Mouse (Mus musculus) CH12.LX (cell line): Measurements from ENCODE around the gene Edil3. TPM values are rescaled to one million over a fixed set of nuclear protein-coding genes. Genes with fewer than 3 reads are reported as not detected.

Experiments
- DNase-seq: peaks from one replicate; pipeline ENCODE4 v3.0.0-alpha.2; 2013; ENCODE audit errors: extremely low read depth
- H3K27ac ChIP-seq: 2 replicates; pipeline ENCODE4 v1.5.1; 2012; ENCODE audit warnings: low read depth, mild to moderate bottlenecking, control low read depth, moderate library complexity; ENCODE audit not compliant: insufficient read depth
- H3K27me3 ChIP-seq: replicated peaks from 2 replicates; pipeline ENCODE3; 2012; ENCODE audit warnings: inconsistent platforms
- H3K36me3 ChIP-seq, 2 experiments: replicated peaks in 1 of 2; 2 replicates each; pipeline versions ENCODE3 to v1.6.1; 2012; ENCODE audit warnings: inconsistent platforms in 1 of 2, low read length in 1 of 2, mild to moderate bottlenecking in 1 of 2, mixed read lengths in 1 of 2, moderate library complexity in 1 of 2; ENCODE audit not compliant: control insufficient read depth in 1 of 2, insufficient read depth in 1 of 2
- H3K4me1 ChIP-seq, 2 experiments: 2 replicates each; pipeline ENCODE4 v1.6.1; 2012; ENCODE audit warnings: inconsistent platforms in 1 of 2, moderate library complexity in 1 of 2; ENCODE audit not compliant: insufficient read depth in 2 of 2, control insufficient read depth in 1 of 2
- H3K4me2 ChIP-seq: 2 replicates; pipeline ENCODE4 v1.6.1; 2012; ENCODE audit warnings: low read depth, mild to moderate bottlenecking, control low read depth; ENCODE audit not compliant: poor library complexity, insufficient read depth, severe bottlenecking
- H3K4me3 ChIP-seq, 3 experiments: fragments of 150-350 bp in 1 of 3; sonication (generic) in 1 of 3; replicated peaks in 1 of 3; 2 replicates each; pipeline versions ENCODE3 to v1.5.1; 2011 to 2012; ENCODE audit warnings: low read depth in 2 of 3, low read length in 2 of 3, mild to moderate bottlenecking in 2 of 3, moderate library complexity in 2 of 3, control low read depth in 1 of 3, improper control_type of control experiment in 1 of 3, inconsistent platforms in 1 of 3, mixed read lengths in 1 of 3; ENCODE audit not compliant: poor library complexity in 1 of 3
- H3K79me2 ChIP-seq: replicated peaks from 2 replicates; pipeline ENCODE4 v1.6.1; 2012; ENCODE audit warnings: mild to moderate bottlenecking, moderate library complexity; ENCODE audit not compliant: control insufficient read depth, poor library complexity, insufficient read depth, severe bottlenecking; ENCODE audit errors: extremely low read depth
- H3K9ac ChIP-seq: 2 replicates; pipeline ENCODE4 v1.6.1; 2012; ENCODE audit warnings: low read depth, mild to moderate bottlenecking, control low read depth, moderate library complexity; ENCODE audit not compliant: insufficient read depth
- H3K9me3 ChIP-seq: replicated peaks from 2 replicates; pipeline ENCODE3; 2012; ENCODE audit warnings: low read length, inconsistent platforms, mixed read lengths
- BHLHE40 ChIP-seq: IDR thresholded peaks from 2 replicates; pipeline ENCODE4 v1.6.1; 2011; ENCODE audit warnings: mild to moderate bottlenecking, low read depth, low read length, improper control_type of control experiment
- CHD1 ChIP-seq: IDR thresholded peaks from 2 replicates; pipeline ENCODE4 v1.6.1; 2012; ENCODE audit warnings: low read depth, low read length, improper control_type of control experiment, inconsistent platforms
- CHD2 ChIP-seq: IDR thresholded peaks from 2 replicates; pipeline ENCODE4 v1.6.1; 2011; ENCODE audit warnings: low read length, improper control_type of control experiment
- CTCF ChIP-seq, 2 experiments: IDR thresholded peaks in 1 of 2; conservative IDR thresholded peaks in 1 of 2; 2 replicates each; pipeline ENCODE4 v1.5.1; 2011 to 2012; ENCODE audit warnings: low read depth in 2 of 2, low read length in 2 of 2, improper control_type of control experiment in 1 of 2, inconsistent platforms in 1 of 2, mild to moderate bottlenecking in 1 of 2, moderate library complexity in 1 of 2
- ELF1 ChIP-seq: IDR thresholded peaks from 2 replicates; pipeline ENCODE4 v1.6.1; 2014; ENCODE audit warnings: low read depth, mild to moderate bottlenecking, inconsistent platforms, low read length, improper control_type of control experiment
- EP300 ChIP-seq: IDR thresholded peaks from 2 replicates; pipeline ENCODE4 v1.6.1; 2011; ENCODE audit warnings: low read length, improper control_type of control experiment
- HCFC1 ChIP-seq: IDR thresholded peaks from 2 replicates; pipeline ENCODE4 v1.6.1; 2012; ENCODE audit warnings: low read depth, mild to moderate bottlenecking, inconsistent platforms, low read length, improper control_type of control experiment
- JUND ChIP-seq: conservative IDR thresholded peaks from 2 replicates; pipeline ENCODE4 v1.6.1; 2011; ENCODE audit warnings: low read depth, low read length, improper control_type of control experiment
- MAZ ChIP-seq: IDR thresholded peaks from 2 replicates; pipeline ENCODE4 v1.6.1; 2012; ENCODE audit warnings: low read depth, mild to moderate bottlenecking, inconsistent platforms, low read length, improper control_type of control experiment, moderate library complexity
- MEF2A ChIP-seq: IDR thresholded peaks from 2 replicates; pipeline ENCODE4 v1.6.1; 2014; ENCODE audit warnings: low read depth, mild to moderate bottlenecking, inconsistent platforms, low read length, improper control_type of control experiment, borderline replicate concordance
- MXI1 ChIP-seq: IDR thresholded peaks from 2 replicates; pipeline ENCODE4 v1.6.1; 2011; ENCODE audit warnings: mild to moderate bottlenecking, low read depth, low read length, improper control_type of control experiment
- PAX5 ChIP-seq: IDR thresholded peaks from 2 replicates; pipeline ENCODE4 v1.6.1; 2012; ENCODE audit warnings: low read length, inconsistent platforms, mixed read lengths
- RAD21 ChIP-seq: IDR thresholded peaks from 2 replicates; pipeline ENCODE4 v1.6.1; 2011; ENCODE audit warnings: low read depth, mild to moderate bottlenecking, low read length, improper control_type of control experiment, moderate library complexity
- RCOR1 ChIP-seq: conservative IDR thresholded peaks from 2 replicates; pipeline ENCODE4 v1.6.1; 2012; ENCODE audit warnings: low read depth, mild to moderate bottlenecking, inconsistent platforms, low read length, improper control_type of control experiment
- TBP ChIP-seq: conservative IDR thresholded peaks from 2 replicates; pipeline ENCODE4 v1.6.1; 2011; ENCODE audit warnings: low read depth, low read length, improper control_type of control experiment
- USF1 ChIP-seq: IDR thresholded peaks from 2 replicates; pipeline ENCODE4 v1.6.1; 2014; ENCODE audit warnings: low read depth, mild to moderate bottlenecking, inconsistent platforms, low read length, improper control_type of control experiment
- ZNF384 ChIP-seq: IDR thresholded peaks from 2 replicates; pipeline ENCODE4 v1.6.1; 2012; ENCODE audit warnings: low read depth, low read length, improper control_type of control experiment, inconsistent platforms
- dilution Hi-C: fragments of 300-500 bp; cut with MboI; formaldehyde crosslinking; loops from 2 replicates; pipeline ENCODE4 v1.14.3; 2020; ENCODE audit warnings: low sequenced_read_pairs; ENCODE audit not compliant: extremely low pct_unique_long_range_greater_than_20kb, extremely low pct_ligation_motif_present
- in situ Hi-C: fragments of 300-500 bp; cut with MboI; formaldehyde crosslinking; loops from 3 replicates; pipeline ENCODE4 v1.14.3; 2019; ENCODE audit warnings: low sequenced_read_pairs, low pct_ligation_motif_present, low pct_unique_long_range_greater_than_20kb, mixed read lengths
- polyA plus RNA-seq: library from polyadenylated mRNA; unstranded; fragments of >175 nt; gene quantifications from 2 replicates; pipeline ENCODE4 v1.2.1, GENCODE M21; 2012; ENCODE audit warnings: low read depth; ENCODE audit not compliant: insufficient read length
- total RNA-seq, 2 experiments: library from RNA; depleted of rRNA; stranded (reverse); fragments of 300-350 nt in 1 of 2; fragments of >200 nt in 1 of 2; gene quantifications; 2 replicates each; pipeline ENCODE4 v1.2.3; 2012 to 2014

The Edil3 gene
- total and polyA plus RNA-seq, 3 experiments: not detected

DNA sequence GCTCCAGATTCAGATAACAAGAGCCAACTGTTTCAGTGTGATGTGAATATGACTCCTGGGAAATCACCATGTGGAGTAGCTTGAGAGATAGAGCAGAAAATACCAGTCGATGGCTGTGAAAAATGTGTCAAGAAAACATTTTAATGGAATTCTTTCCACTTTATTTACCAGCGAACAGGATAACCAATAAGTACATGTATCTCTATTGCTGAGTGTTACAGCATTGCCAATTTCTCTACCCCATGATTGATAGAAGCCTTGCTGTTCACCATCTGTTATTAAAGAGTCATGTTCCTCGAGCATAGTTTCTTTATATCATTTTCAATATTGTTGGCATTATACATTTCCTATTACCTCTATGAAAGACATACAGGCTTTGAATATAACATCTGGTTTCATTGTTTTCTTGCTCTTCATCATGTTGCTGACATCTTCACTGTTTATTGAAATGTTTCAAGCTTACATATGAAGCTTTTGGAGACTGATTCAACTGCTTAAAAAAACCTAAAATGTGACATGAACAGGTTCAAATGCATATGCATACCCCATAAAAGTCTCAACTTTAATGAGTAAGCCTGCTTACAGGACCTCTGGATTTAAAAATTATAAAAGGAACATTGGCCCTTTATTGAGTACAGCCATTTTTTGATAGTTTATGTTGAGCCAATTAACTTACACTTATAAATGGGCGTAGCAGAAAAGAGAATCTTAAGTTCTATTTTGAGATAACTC is 186.6 kb downstream of the Edil3 start:
- no peak overlapping the region for H3K4me3 ChIP-seq
- H3K79me2 ChIP-seq: no peaks in the 10 kb centered on the region
- no peak overlapping the region for H3K27ac ChIP-seq
- H3K4me1 ChIP-seq: no peaks in the 10 kb centered on the region
- in situ Hi-C loops (no loop called here), dilution Hi-C loops (no loop called here)
- H3K9me3 ChIP-seq: no peaks in the 10 kb centered on the region
- H3K27me3 ChIP-seq: no peaks in the 10 kb centered on the region
- H3K36me3 ChIP-seq: no peaks in the 10 kb centered on the region
- TF ChIP-seq HCFC1: no peak
- TF ChIP-seq MAZ: no peak
- TF ChIP-seq MEF2A: no peak
- no peak for TF ChIP-seq RAD21
- TF ChIP-seq BHLHE40: no peak
- TF ChIP-seq ELF1: no peak
- TF ChIP-seq USF1: no peak
- no peak overlapping the region for H3K9ac ChIP-seq
- no peak for DNase-seq
- no peak overlapping the region for H3K4me2 ChIP-seq

DNA sequence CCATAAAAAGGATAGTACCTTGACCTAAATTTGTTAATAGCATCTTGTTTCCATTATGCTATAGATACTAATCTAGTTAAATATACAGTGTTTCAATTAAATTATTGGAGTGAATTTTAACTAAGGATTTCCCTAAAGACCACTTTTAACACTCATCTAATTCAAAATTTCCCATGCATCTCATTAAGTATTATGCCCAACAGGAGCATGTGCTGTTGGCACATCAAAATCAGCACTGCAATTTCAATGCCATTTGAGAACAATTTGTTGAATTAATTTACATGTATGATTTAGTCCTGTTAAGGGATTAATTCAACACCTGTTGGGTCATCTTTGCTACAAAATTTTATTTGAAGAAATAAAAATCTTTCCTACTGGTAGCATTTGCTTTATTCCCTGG is 191.2 kb downstream of the Edil3 start:
- no peak overlapping the region for H3K4me3 ChIP-seq
- no peaks in the 10 kb centered on the region for H3K79me2 ChIP-seq
- no peak overlapping the region for H3K9ac ChIP-seq
- no peaks in the 10 kb centered on the region for H3K36me3 ChIP-seq
- H3K9me3 ChIP-seq: no peaks in the 10 kb centered on the region
- dilution Hi-C loops: no loop called here
- no peak for DNase-seq
- no peak overlapping the region for H3K4me2 ChIP-seq
- TF ChIP-seq HCFC1 (no peak), PAX5 (no peak), ZNF384 (no peak), ELF1 (no peak)
- TF ChIP-seq, all 38 proteins: peak for 0
- Histone ChIP-seq H3K4me1 (no peaks in the 10 kb centered on the region), H3K27me3 (no peaks in the 10 kb centered on the region), H3K27ac (no peak overlapping the region)
- in situ Hi-C loops: no loop called here

DNA sequence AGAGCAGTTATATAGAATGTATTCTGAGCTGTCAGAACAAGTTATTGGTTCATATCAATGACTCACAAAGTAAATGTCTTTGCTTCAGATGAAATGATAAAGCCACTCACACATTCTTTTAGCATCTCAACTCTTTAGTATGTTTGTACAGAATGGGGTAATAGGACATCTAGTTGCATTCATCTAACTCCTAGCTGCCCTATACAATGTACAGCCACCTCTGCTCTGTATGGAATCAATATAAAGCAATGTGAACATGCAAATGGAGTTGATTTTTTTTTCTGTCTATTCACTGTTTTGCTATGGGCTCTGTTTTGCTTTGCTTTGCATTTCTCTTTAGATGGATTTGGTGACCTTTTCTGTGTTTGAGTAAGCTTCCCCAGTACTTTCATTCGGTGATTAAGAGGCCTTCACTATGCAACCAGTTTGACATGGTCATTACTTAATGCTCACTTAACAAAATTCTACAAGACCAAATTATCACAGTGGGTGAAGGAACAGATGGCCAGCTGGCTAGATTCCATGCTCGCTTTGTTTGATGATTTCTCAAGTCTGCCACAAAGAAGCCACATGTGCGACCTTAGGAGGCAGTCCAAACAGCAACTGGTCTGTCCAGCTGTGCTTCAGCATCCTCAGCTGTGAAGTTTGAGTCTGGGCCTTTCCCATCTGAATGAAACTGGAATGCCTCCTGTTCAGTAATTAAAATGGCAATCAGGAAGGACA is 208.7 kb downstream of the Edil3 start:
- no peaks in the 10 kb centered on the region for H3K36me3 ChIP-seq
- H3K27me3 ChIP-seq: no peaks in the 10 kb centered on the region
- no peaks in the 10 kb centered on the region for H3K9me3 ChIP-seq
- DNase-seq: no peak
- no peak overlapping the region for H3K9ac ChIP-seq
- no peaks in the 10 kb centered on the region for H3K79me2 ChIP-seq
- no peaks in the 10 kb centered on the region for H3K4me1 ChIP-seq
- in situ Hi-C loops (no loop called here), dilution Hi-C loops (no loop called here)
- H3K4me2 ChIP-seq: no peak overlapping the region
- TF ChIP-seq JUND (no peak), HCFC1 (no peak), USF1 (no peak), TBP (no peak), MEF2A (no peak), MXI1 (no peak), CHD2 (no peak), MAZ (no peak), PAX5 (no peak), CHD1 (no peak), CTCF (conservative IDR thresholded peaks at IDR 0.05 in 1 of 2, IDR thresholded peaks at IDR 0.05 in 1 of 2; ENCODE audit: low read depth in 2 of 2, low read length in 2 of 2) (no peak), RCOR1 (no peak), EP300 (no peak)
- H3K27ac ChIP-seq: no peak overlapping the region
- H3K4me3 ChIP-seq: no peak overlapping the region
